Mouse (Mus musculus) CD4-positive, CD25-positive, alpha-beta regulatory T cell, adult 4 months (primary cell): ENCODE measurements around the gene Wnt9b. TPM values are rescaled to one million over a fixed set of nuclear protein-coding genes. Genes with fewer than 3 reads are reported as not detected.

Experiments
- polyA plus RNA-seq, 2 experiments: library from polyadenylated mRNA; unstranded; fragments of 100-300 nt; shearing (Covaris generic); gene quantifications; one replicate each; pipeline ENCODE4 v1.2.1; 2017

Gene Wnt9b
- polyA plus RNA-seq, 2 experiments from 2014 or later, result not detected

Other genes starting within 250 kb of the Wnt9b start
- under 1 TPM in 1 of 2 experiments, not detected in 1; 0.07 TPM for gene Lrrc37a, start 245.2 kb downstream of the Wnt9b start, polyA plus RNA-seq
- not detected for gene Gm884, start 128.7 kb downstream of the Wnt9b start, polyA plus RNA-seq
- gene Lyzl6, start 110.9 kb downstream of the Wnt9b start, polyA plus RNA-seq, result not detected
- gene Rprml, start 100.3 kb downstream of the Wnt9b start, polyA plus RNA-seq, result not detected
- gene Gosr2, start 51.9 kb downstream of the Wnt9b start, polyA plus RNA-seq, result 100 to 1,000 TPM in 1 of 2 experiments, 10 to 100 TPM in 1; 78.8 to 115 TPM
- gene Wnt3, start 24.3 kb upstream of the Wnt9b start, polyA plus RNA-seq, result 1 to 10 TPM; 2.4 to 3.8 TPM
- gene Nsf, start 204.2 kb upstream of the Wnt9b start, polyA plus RNA-seq, result 10 to 100 TPM; 69.0 to 94.8 TPM
- 10 to 100 TPM; 10.8 to 18.2 TPM for gene Arf2, start 216.9 kb upstream of the Wnt9b start, polyA plus RNA-seq